Comparison of ENCODE assay signal across 8 mouse cellular contexts in the genomic region with DNA sequence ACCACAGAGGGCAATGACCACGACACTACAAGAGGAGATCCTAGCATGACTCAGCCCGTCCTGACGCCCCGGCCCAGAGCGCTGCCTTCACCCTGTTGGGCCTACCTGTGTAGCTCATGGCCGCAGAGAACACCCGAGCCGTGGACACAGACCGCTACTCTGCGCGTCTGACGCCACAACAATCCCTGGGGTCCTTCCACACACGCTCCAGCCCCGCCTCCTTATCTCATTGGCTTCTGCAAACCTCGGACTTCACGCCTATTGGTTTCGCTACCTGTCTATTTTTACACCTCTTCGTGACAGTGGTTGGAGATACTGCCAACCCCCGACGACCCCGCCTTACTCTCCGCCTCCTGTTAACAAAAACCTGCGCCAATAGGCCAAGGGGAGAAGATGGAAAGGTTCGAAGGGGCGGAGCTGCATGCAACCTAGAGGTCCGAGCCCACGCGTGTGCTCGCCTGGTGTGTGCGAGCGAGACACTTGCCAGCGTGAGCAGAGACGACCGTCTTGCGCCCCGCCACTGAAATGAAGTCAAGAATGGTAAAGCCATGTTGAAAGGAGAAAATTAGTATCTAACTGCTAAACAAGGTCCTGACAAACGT. TPM values are rescaled to one million over a fixed set of nuclear protein-coding genes. Genes with fewer than 3 reads are reported as not detected.
DNase-seq lines count a peak whose midpoint lies in the region; ATAC-seq lines count a peak whose summit lies in the region.

A gene (minus strand): TSS at position 226 of the 602 bp plus-strand sequence.

- ATAC-seq in megakaryocyte progenitor cell, adult 5-6 weeks (replicated peaks; ENCODE audit: poor library complexity): peak; percentile 85

- peak; percentile 100 for DNase-seq in adipocyte (ENCODE audit: low spot score)
- DNase-seq in embryo, embryonic 10 days (ENCODE audit: low spot score): peak; percentile 98
- peak; percentile 88 for DNase-seq in gastrocnemius, postnatal 10 days
- DNase-seq in induced T-regulatory cell, adult 2 months (ENCODE audit: low read depth): peak; percentile 99
- peak; percentile 98 to 99 for DNase-seq in left cerebral cortex, adult 9 months (ENCODE audit: low spot score in 2 of 2)
- peak; percentile 94 for DNase-seq in right cerebral cortex, postnatal 14 days
- DNase-seq in urinary bladder, postnatal 36 days (ENCODE audit: low spot score in 2 of 2): peak; percentile 95 to 96

RNA-seq across cellular contexts. Expression of the gene that starts here (rescaled TPM):
- 10 to 100 TPM; 23.7 to 39.9 TPM for total RNA-seq in gastrocnemius, postnatal 10 days (2021)
- total RNA-seq in megakaryocyte progenitor cell, adult 5-6 weeks (2015): 50.1 and 53.2 TPM in 2 replicates
- total RNA-seq in megakaryocyte progenitor cell, adult 5-6 weeks (2017): 55.8 and 59.4 TPM in 2 replicates

Comparison
In these comparisons a context has a peak if more than half of its experiments do, and no peak if none do; other contexts are left out.
1. Peak in every context shown above with its lines: DNase-seq and ATAC-seq.